Mouse (Mus musculus) brain, adult 2 months (tissue): ENCODE results near the gene C1galt1c1.

ENCODE experiments used
- DNase-seq: peaks from one replicate; pipeline ENCODE4 v3.0.0; 2011; ENCODE audit warnings: low read depth, low spot score

Gene C1galt1c1

GRCm38 (mm10) chrX:38634801-38635637 lies at the start of gene C1galt1c1:
C1galt1c1 (minus strand) TSS chrX:38635087.
- DNase-seq, result peak; percentile 97

GRCm38 (mm10) chrX:38681972-38682371 lies 47.1 kb upstream of the C1galt1c1 start:
- DNase-seq, result no peak

DNA sequence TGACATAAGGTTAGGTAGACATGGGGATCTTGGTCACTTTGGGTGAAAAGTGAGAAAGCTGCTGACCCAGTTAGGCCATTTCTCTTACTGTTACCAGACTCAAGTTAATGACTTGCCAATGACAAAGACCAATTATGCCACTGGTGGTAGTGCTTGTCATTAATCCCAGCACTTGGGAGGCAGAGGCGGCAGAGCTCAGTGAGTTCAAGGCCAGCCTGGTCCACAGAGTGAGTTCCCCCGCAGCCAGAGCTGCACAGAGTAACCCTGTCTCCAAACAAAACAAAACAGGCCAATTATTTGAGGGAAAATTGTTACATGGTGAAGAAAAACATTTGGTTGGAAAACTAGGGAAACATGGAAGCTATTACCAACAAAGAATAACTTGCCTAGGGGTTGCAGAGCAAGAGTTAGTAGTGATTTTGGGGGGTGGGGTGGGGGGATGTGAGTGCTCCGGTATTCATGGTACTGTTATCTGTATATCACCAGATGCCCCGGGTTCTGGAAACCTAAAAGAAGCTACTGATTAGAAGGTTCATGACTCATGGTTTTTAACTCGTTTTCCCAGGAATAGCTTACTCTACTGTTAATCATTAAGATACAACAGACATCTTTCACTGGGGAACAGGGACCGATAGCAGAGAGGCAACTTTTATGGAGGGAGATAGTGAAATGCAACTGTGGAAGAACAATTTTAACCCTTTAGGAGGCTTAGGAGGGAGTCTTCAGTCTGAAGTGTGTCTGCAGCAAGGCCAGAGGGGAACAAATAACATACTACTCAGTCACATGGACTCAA lies 34.4 kb upstream of the C1galt1c1 start:
- DNase-seq, result no peak

- no peak for DNase-seq
Measured at GRCm38 (mm10) chrX:38656206-38656883, 21.5 kb upstream of the C1galt1c1 start.

DNA sequence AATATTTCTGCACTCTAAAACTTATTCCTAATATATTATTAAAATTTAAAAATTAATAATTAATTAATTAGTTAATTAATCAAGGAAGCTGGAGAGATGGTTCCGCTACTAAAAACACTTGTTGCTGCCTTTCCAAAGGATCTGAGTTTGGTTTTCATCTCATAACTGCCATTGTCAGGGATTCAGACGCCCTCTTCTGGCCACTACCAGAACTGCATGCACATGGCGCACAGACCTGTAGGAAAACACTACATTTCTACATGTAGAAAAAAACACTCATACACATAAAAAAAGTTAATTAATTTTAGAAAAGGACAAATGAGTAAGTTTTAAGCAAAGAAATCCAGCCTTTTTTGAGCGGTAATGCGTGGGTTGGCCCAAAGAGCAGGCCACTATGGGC lies 19.8 kb upstream of the C1galt1c1 start:
- no peak for DNase-seq

DNA sequence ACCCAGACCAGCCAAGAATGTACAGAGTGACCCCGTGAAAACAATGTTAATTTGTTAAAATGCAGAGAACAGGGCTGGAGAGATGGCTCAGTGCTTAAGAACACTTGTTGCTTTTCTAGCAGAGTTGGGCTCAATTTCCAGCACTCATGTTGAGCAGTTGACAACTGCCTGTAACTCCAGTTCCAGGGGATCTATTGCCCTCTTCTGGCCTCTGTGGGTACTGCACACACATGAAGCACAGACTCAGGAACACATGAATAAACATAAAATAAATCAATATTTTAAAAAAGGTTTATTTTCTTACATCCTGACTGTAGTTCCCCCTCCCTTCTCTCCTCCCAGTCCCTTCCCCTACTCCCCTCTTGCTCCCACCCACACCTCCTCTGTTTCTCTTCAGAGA lies 18.3 kb upstream of the C1galt1c1 start:
- DNase-seq, result no peak

DNA sequence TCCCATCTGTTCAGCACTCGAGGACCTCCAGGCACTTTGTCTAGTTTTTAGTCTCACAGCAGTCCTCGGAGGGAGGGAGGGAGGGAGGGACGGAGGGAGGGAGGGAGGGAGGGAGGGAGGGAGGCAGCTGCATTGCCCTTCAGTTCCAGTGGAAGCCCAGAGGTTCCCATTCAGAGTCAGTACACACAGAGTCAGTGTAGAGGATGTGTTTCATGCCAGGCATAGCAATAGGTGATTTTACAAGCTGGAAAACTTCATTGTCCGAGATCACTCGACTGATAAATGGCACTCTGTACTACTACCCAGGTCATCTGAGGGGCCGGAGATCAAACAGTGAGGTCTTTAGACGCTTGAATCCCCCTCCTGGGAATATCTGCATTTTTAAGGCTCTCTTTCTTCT lies 16.3 kb upstream of the C1galt1c1 start:
- no peak for DNase-seq

- no peak for DNase-seq
Measured at GRCm38 (mm10) chrX:38650404-38651039, 15.6 kb upstream of the C1galt1c1 start.

DNA sequence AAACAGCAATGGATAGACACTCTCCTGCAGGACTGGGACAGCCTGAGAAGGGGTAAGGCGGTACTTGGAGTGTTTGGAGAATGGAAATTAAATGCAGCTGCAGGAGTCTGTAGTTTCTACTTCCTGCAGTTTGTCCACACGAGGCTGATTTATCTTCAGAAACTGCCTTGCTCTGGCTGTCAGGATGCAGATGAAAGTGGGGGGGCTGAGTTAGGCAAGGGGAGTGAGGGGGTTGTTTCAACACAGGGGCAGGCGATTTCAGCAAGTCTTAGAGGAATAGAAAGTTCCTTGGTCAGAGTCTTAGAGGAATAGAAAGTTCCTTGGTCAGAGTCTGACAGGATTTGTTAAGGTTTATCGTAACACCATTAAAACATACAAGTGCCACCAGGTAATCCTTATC lies 7.3 kb upstream of the C1galt1c1 start:
- no peak for DNase-seq

- DNase-seq, result no peak
Measured at GRCm38 (mm10) chrX:38641435-38641834, 6.5 kb upstream of the C1galt1c1 start.

DNA sequence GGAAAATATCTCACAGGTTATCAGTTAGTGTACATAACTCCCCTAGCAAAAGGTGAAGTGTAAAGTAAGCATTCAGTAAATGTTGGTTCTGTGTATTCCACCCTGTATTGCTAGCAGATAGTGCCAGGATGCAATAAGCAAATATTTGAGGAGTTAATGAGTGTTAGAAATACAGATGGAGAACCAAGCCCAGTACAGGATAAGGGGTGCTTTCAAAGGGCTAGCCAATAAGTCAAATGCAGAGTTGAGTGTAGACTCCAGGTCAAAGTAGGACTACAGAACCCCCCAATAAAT lies 698 bp upstream of the C1galt1c1 start:
- DNase-seq, result no peak

GRCm38 (mm10) chrX:38600995-38601369 lies 33.9 kb downstream of the C1galt1c1 start:
- DNase-seq, result peak; percentile 65

DNA sequence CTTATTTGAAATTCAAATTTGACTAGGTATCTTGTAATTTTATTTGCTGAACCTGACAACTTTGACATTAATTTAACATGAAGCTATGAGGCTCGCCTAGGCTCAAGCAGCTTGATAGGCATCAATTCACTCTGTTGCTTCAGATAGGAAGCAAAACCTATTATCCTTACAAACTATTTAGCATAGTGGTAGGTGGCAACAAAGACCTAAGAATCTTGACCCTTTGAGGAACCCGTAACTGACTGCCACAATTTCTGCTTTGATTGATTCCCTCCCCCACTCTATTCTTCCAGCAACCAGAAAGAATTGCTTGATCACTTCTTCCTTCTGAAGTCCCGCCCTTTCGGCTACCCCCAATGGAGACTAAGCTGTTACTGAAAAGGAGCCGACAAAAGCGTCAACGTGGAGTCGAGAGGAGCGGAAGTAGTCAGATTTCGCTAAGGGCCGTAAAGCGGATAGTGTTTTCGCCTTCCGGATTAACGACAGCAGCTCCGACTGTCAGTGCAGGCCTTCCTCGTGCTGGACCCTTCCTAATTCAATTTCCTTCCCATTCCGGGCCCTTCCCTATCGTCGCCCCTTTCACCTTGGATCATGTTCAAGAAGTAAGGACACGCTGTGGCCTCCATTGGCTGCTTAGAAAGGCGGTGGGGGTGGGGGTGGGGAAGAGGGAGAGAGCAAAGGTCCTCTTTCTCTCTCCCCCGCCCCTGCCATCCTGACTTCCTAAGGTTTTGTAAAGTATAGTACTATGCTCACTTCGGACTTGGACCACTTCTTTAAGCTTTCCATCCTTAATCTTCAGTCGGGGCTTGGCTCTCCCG lies 34.5 kb downstream of the C1galt1c1 start, which contains the start of gene Mcts1:
Gene Mcts1, plus strand, starts transcription at position 402 of the 818 bp plus-strand sequence.
- DNase-seq, result peak; percentile 96

- DNase-seq, result peak; percentile 2
Measured at GRCm38 (mm10) chrX:38593180-38593889, 41.6 kb downstream of the C1galt1c1 start.

DNA sequence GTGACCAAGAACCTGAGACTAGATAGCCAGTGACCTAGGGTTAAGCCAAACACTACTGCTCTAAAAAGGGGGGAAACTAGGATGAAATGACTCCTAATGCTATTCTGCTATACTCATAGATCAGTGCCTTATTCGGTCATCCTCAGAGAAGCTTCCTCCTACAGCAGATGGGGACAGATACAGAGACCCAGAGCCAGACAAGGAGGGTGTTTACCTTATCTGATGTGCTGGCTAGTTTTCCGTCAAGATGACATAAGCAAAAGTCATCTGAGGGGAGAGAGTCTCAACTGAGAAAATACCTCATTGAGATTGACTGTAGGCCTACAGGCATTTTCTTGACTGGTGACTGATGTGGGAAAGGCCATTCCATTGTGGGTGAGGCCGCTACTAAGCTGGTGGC lies 43.1 kb downstream of the C1galt1c1 start:
- no peak for DNase-seq

- DNase-seq, result no peak
Measured at GRCm38 (mm10) chrX:38589827-38590226, 45.1 kb downstream of the C1galt1c1 start.

GRCm38 (mm10) chrX:38583261-38583660 lies 51.6 kb downstream of the C1galt1c1 start:
- DNase-seq, result no peak

- DNase-seq, result no peak
Measured at GRCm38 (mm10) chrX:38581140-38581539, 53.7 kb downstream of the C1galt1c1 start.
